Mouse (Mus musculus) stomach, embryonic 14.5 days (tissue): ENCODE measurements around the gene Eed. TPM values are rescaled to one million over a fixed set of nuclear protein-coding genes. Genes with fewer than 3 reads are reported as not detected.

Source experiments
- ATAC-seq: fragments of 200-750 bp; cut with Nextera tagmentation; 2 replicates; pipeline ENCODE4 v1.8.0; 2017; ENCODE audit warnings: low read depth, moderate TSS enrichment; ENCODE audit not compliant: insufficient number of reproducible peaks, insufficient read depth, low FRiP score
- H3K27ac ChIP-seq: fragments of 300-500 bp; sonication (generic); 2 replicates; pipeline ENCODE4 v1.5.1; 2014; ENCODE audit warnings: mild to moderate bottlenecking, low read length, moderate library complexity, mixed read lengths
- H3K27me3 ChIP-seq: fragments of 300-500 bp; sonication (generic); 2 replicates; pipeline ENCODE4 v1.6.1; 2014; ENCODE audit warnings: low read length, control low read depth, mixed read lengths; ENCODE audit not compliant: control insufficient read depth, insufficient read depth
- H3K36me3 ChIP-seq: fragments of 300-500 bp; sonication (generic); 2 replicates; pipeline ENCODE4 v1.6.1; 2014; ENCODE audit warnings: mild to moderate bottlenecking, control low read depth, low read length, moderate library complexity, mixed read lengths; ENCODE audit not compliant: control insufficient read depth, insufficient read depth
- H3K4me1 ChIP-seq: fragments of 300-500 bp; sonication (generic); 2 replicates; pipeline ENCODE4 v1.6.1; 2014; ENCODE audit warnings: low read length, control low read depth, mixed read lengths; ENCODE audit not compliant: control insufficient read depth, insufficient read depth
- H3K4me2 ChIP-seq: fragments of 300-500 bp; sonication (generic); replicated peaks from 2 replicates; pipeline ENCODE4 v1.6.1; 2014; ENCODE audit warnings: low read depth, low read length, control low read depth
- H3K4me3 ChIP-seq: fragments of 300-500 bp; sonication (generic); 2 replicates; pipeline ENCODE4 v1.5.1; 2014; ENCODE audit warnings: low read depth, low read length, control low read depth
- H3K9ac ChIP-seq: fragments of 300-500 bp; sonication (generic); replicated peaks from 2 replicates; pipeline ENCODE4 v1.6.1; 2014; ENCODE audit warnings: low read depth, mild to moderate bottlenecking, control low read depth, low read length, moderate library complexity, mixed read lengths
- H3K9me3 ChIP-seq: fragments of 300-500 bp; sonication (generic); 2 replicates; pipeline ENCODE4 v1.6.1; 2016; ENCODE audit warnings: low read depth, low read length, control low read depth; ENCODE audit not compliant: control insufficient read depth
- WGBS: fragments of 180-500 bp; shearing (Covaris S2); extraction: QIAGEN DNeasy Blood & Tissue Kit; methylation state at CpG from one replicate; pipeline ENCODE4 v1.1.7; 2014; 5-methylcytosine and 5-hydroxymethylcytosine counted together
- polyA plus RNA-seq: library from polyadenylated mRNA; unstranded; fragments of >200 nt; fragmentation: Nextera tagmentation; extraction: Ambion mirVana; gene quantifications from 2 replicates; pipeline ENCODE4 v1.2.1, GENCODE M21; 2014

The Eed gene
- polyA plus RNA-seq, 1 experiment from 2014 or later, result 75.9 TPM

DNA sequence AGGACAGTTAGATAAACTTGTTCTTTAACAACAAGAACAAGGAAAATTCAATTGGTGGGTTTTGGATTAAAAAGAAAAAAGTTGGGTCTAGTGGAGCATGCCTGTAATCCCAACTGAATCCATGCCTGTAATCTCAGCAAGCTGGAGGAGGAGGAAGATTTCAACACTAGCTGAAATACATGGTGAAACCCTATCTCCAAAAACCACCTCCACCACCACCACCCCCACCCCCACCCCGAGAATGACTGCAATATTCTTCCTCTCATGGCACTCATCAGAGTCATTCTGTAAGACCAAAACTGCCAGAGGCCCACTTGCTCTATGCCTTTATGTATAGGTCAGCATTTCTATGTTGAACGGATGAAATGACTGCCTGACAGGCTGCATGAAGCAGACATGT lies 13.5 kb downstream of the Eed start:
- H3K9ac ChIP-seq, result no peak overlapping the region
- H3K4me2 ChIP-seq, result no peak overlapping the region
- H3K36me3 ChIP-seq, result peaks cover 61% of the 10 kb centered on the region
- no peak for ATAC-seq
- no peaks in the 10 kb centered on the region for H3K9me3 ChIP-seq
- no peak overlapping the region for H3K4me3 ChIP-seq
- no peaks in the 10 kb centered on the region for H3K27me3 ChIP-seq
- 80% methylated on average over 2 of the region's 2 CpGs for WGBS
- no peak overlapping the region for H3K27ac ChIP-seq
- no peaks in the 10 kb centered on the region for H3K4me1 ChIP-seq

DNA sequence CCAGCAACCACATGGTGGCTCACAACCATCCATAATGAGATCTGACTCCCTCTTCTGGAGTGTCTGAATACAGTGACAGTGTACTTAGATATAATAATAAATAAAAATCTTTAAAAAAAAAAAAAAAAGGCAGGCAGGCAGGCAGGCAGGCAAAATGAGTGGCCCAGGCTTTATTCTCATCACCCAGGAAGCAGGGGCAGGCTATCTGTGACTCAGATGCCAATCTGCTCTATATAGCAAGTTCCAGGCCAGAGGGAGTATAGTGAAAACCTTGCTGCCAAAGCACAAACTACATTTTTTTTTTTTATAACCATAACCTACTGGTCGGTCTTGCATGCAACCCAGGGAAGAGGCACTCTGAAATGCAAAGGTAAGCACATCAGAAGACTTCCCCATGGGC lies 14.0 kb downstream of the Eed start:
- H3K36me3 ChIP-seq, result peaks cover 60% of the 10 kb centered on the region
- H3K4me1 ChIP-seq, result no peaks in the 10 kb centered on the region
- no peak overlapping the region for H3K27ac ChIP-seq
- H3K4me2 ChIP-seq, result no peak overlapping the region
- H3K4me3 ChIP-seq, result no peak overlapping the region
- H3K27me3 ChIP-seq, result no peaks in the 10 kb centered on the region
- no peak for ATAC-seq
- no peak overlapping the region for H3K9ac ChIP-seq
- WGBS, result 79% methylated on average over 1 of the region's 1 CpGs
- no peaks in the 10 kb centered on the region for H3K9me3 ChIP-seq

DNA sequence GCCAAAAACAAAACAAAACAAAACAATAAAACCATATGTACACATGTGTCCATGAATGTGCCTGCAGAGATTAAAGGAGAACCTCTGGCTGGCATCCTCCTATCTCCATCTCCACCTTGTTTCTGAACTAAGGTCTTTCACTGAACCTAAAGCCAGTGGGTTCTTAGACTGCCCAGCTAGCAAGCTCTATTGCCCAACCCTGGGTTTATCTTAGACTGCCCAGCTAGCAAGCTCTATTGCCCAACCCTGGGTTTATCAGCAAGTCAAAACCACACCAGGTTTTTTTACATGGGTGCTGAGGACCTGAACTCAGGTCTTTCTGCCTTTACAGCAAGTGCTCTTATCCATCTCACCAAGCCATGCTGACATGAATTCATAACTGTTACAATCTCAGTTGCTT lies 17.6 kb downstream of the Eed start:
- Histone ChIP-seq H3K27me3 (no peaks in the 10 kb centered on the region), H3K4me3 (no peak overlapping the region), H3K4me2 (no peak overlapping the region), H3K4me1 (no peaks in the 10 kb centered on the region), H3K36me3 (peaks cover 56% of the 10 kb centered on the region), H3K9me3 (no peaks in the 10 kb centered on the region), H3K27ac (no peak overlapping the region), H3K9ac (no peak overlapping the region)
- no peak for ATAC-seq

- H3K9ac ChIP-seq, result no peak overlapping the region
- H3K4me1 ChIP-seq, result no peaks in the 10 kb centered on the region
- no peaks in the 10 kb centered on the region for H3K27me3 ChIP-seq
- H3K9me3 ChIP-seq, result no peaks in the 10 kb centered on the region
- H3K36me3 ChIP-seq, result peaks cover 52% of the 10 kb centered on the region
- no peak overlapping the region for H3K4me3 ChIP-seq
- H3K4me2 ChIP-seq, result no peak overlapping the region
- H3K27ac ChIP-seq, result no peak overlapping the region
- ATAC-seq, result peak; percentile 49; the same call in 1 of the 2 replicates
- WGBS, result 26% methylated on average over 5 of the region's 5 CpGs
Measured at GRCm38 (mm10) chr7:89957300-89957699, 23.5 kb downstream of the Eed start.

- Histone ChIP-seq H3K9ac (no peak overlapping the region), H3K27me3 (no peaks in the 10 kb centered on the region), H3K27ac (no peak overlapping the region), H3K4me1 (no peaks in the 10 kb centered on the region), H3K4me3 (no peak overlapping the region), H3K36me3 (peaks cover 32% of the 10 kb centered on the region), H3K9me3 (no peaks in the 10 kb centered on the region), H3K4me2 (no peak overlapping the region)
- WGBS, result 71% methylated on average over 5 of the region's 5 CpGs
- no peak for ATAC-seq
Measured at GRCm38 (mm10) chr7:89954261-89954660, 26.5 kb downstream of the Eed start.

GRCm38 (mm10) chr7:89949403-89949802 lies 31.4 kb downstream of the Eed start:
- no peak for ATAC-seq
- Histone ChIP-seq H3K4me1 (no peaks in the 10 kb centered on the region), H3K9ac (no peak overlapping the region)

DNA sequence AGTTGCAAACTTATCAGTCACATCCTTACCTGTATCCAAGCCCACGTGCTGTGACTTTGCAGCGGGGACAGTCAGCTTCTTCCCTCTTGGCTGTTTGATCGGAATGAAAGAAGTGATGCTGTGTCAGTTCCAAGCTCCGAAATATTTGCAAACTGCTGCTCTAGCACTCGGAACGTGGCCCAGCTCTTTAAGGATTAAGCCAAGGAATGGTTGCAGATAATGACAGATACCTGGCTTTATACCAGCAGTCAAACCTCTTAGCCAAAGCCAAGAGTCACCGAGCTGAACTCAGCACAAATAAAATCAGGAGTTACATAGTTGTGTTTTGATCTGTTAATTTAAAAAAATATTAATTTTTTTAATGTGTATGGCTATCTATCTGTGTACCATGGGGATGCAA lies 32.8 kb downstream of the Eed start:
- ATAC-seq, result no peak
- Histone ChIP-seq H3K27ac (no peak overlapping the region), H3K27me3 (no peaks in the 10 kb centered on the region), H3K4me2 (no peak overlapping the region), H3K9ac (no peak overlapping the region), H3K4me1 (no peaks in the 10 kb centered on the region), H3K4me3 (no peak overlapping the region), H3K36me3 (no peaks in the 10 kb centered on the region), H3K9me3 (no peaks in the 10 kb centered on the region)
- 72% methylated on average over 7 of the region's 7 CpGs for WGBS

More at GRCm38 (mm10) chr7:89949403-89949802, 31.4 kb downstream of the Eed start:
- WGBS, result 53% methylated on average over 4 of the region's 4 CpGs
- Histone ChIP-seq H3K36me3 (peaks cover 2% of the 10 kb centered on the region; the same call in 1 of the 2 replicates), H3K27me3 (no peaks in the 10 kb centered on the region), H3K4me3 (no peak overlapping the region), H3K9me3 (no peaks in the 10 kb centered on the region), H3K27ac (no peak overlapping the region), H3K4me2 (no peak overlapping the region)

DNA sequence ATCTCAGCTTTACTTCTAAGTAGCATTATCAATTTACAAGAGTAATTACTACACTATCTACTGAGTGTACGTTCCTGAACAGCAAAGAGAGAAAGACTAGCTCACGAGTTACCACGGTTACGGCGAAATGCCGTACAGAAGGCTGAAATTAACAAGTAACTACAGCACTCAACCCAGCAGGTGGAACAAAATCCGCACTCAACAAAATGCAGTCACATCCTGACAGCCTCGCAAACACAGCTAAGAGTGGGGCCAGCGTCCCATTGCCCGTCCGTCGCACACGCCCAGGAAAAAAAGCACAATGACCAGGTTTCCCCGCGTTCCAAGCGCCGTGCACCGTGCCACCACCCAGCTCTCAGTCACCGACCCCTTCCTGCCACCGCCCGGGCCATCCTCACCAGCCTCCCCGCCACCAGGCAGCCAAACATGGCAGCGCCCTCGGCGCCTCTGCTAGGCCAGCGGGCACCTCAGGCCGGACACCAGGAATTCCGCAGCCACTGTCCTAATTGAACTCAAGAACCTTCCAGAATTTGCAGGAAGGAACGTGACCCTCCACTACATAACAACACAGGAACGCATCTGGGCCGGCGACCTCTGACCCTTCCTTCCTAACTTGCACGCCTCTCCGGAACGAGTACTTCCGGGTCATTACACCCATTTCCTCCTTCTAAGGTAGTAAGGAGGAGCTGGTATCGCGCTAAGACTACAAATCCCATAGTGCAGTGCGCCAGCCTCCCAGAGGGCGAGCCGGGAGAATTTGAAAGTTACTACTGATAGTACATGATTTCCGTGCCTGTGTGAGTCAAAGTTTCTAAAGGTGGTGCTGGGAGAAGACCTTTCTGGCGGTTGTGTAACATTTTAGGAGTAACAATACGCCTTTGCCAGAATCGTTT lies 40.0 kb downstream of the Eed start, which contains the start of gene Hikeshi:
Gene Hikeshi, minus strand, starts transcription at position 634 of the 893 bp plus-strand sequence.
- peak within 1 kb of the TSS; percentile 46 for H3K4me2 ChIP-seq
- WGBS, result under 1% methylated on average over 45 of the region's 45 CpGs
- H3K9ac ChIP-seq, result peak within 1 kb of the TSS; percentile 76
- no peaks in the 10 kb centered on the region for H3K36me3 ChIP-seq
- H3K9me3 ChIP-seq, result no peaks in the 10 kb centered on the region
- H3K4me1 ChIP-seq, result peaks cover 4% of the 10 kb centered on the region; the same call in 1 of the 2 replicates
- H3K27ac ChIP-seq, result peak within 1 kb of the TSS; percentile 77
- peak; percentile 99 for ATAC-seq
- no peaks in the 10 kb centered on the region for H3K27me3 ChIP-seq
- H3K4me3 ChIP-seq, result peak within 1 kb of the TSS; percentile 87
